Mouse (Mus musculus): ENCODE results near the gene Dnph1. TPM values are rescaled to one million over a fixed set of nuclear protein-coding genes. Genes with fewer than 3 reads are reported as not detected.

Gene Dnph1
- polyA plus RNA-seq, 1 experiment from 2014 or later: 26.4 TPM

DNA sequence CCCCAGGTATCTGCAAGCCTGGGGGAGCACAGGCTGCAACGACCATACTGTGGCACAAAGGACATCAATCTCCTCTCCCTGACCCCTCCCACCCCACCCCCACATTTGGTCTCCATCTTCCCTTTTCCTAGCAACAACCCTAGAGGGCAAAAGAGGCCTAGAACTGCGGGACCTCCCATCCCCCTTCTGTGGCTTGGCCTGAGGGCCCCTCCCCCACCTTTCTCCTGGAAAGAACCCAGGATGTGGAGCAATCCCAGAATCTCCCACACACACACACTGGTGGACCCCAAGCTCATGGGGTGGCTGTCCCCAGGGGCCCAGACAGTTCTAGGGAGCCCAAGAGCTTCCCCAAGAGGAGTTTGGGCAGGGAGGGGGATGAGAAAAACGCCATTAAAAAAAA lies 51.4 kb downstream of the Dnph1 start:
- Histone ChIP-seq H3K36me3 (ENCODE audit: control insufficient read depth, insufficient read depth, low read length) (peaks cover 51% of the 10 kb centered on the region), H3K4me3 (ENCODE audit: control insufficient read depth in 1 of 2, insufficient read depth in 1 of 2, low read depth in 1 of 2, low read length in 2 of 2) (no peak overlapping the region), H3K9me3 (ENCODE audit: control insufficient read depth, low read length) (no peaks in the 10 kb centered on the region), H3K4me1 (ENCODE audit: control insufficient read depth in 2 of 2, insufficient read depth in 2 of 2, low read length in 2 of 2) (peaks cover 15 to 31% of the 10 kb centered on the region in 2 experiments), H3K4me2 (ENCODE audit: low read length) (no peak overlapping the region), H3K9ac (ENCODE audit: low read length) (no peak overlapping the region; the same call in 1 of the 2 replicates), H3K27ac (replicated peaks in 1 of 2; ENCODE audit: control insufficient read depth in 1 of 2, insufficient read depth in 1 of 2, low read depth in 2 of 2, low read length in 2 of 2) (no peak overlapping the region), H3K27me3 (ENCODE audit: control insufficient read depth, insufficient read depth, low read length) (no peaks in the 10 kb centered on the region)
- ATAC-seq (ENCODE audit: insufficient number of reproducible peaks, insufficient read depth, low FRiP score, low read depth): no peak
- 34% methylated on average over 3 of the region's 3 CpGs for WGBS

GRCm38 (mm10) chr17:46548741-46549140 lies 52.2 kb downstream of the Dnph1 start:
- peaks cover 21 to 35% of the 10 kb centered on the region in 2 experiments for H3K4me1 ChIP-seq (ENCODE audit: control insufficient read depth in 2 of 2, insufficient read depth in 2 of 2, low read length in 2 of 2)
- H3K4me3 ChIP-seq (ENCODE audit: control insufficient read depth in 1 of 2, insufficient read depth in 1 of 2, low read depth in 1 of 2, low read length in 2 of 2): no peak overlapping the region
- no peak for ATAC-seq (ENCODE audit: insufficient number of reproducible peaks, insufficient read depth, low FRiP score, low read depth)
- H3K4me2 ChIP-seq (ENCODE audit: low read length): no peak overlapping the region
- peaks cover 51% of the 10 kb centered on the region for H3K36me3 ChIP-seq (ENCODE audit: control insufficient read depth, insufficient read depth, low read length)
- no peak overlapping the region for H3K27ac ChIP-seq (replicated peaks in 1 of 2; ENCODE audit: control insufficient read depth in 1 of 2, insufficient read depth in 1 of 2, low read depth in 2 of 2, low read length in 2 of 2)
- H3K9ac ChIP-seq (ENCODE audit: low read length): no peak overlapping the region
- no peaks in the 10 kb centered on the region for H3K9me3 ChIP-seq (ENCODE audit: control insufficient read depth, low read length)
- H3K27me3 ChIP-seq (ENCODE audit: control insufficient read depth, insufficient read depth, low read length): no peaks in the 10 kb centered on the region
- 69% methylated on average over 11 of the region's 11 CpGs for WGBS

DNA sequence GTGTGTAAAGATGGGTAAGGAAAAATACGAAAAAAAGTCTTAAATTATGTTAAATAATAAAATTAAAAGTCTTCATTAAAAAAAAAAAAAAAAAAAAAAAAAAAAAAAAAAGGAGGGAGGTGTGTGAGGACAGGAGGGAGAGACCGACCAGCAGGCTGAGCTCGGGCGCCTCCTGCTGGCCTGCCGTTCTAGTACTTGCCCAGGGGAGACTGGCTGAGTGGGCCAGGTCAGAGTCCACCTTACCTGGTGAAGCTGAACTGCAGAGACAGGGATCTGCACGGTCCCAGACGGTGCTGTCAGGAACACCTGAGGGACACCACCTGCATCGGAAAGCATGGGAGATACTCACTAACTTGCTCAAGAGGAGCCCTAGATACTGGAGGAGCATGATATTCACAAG lies 52.7 kb downstream of the Dnph1 start:
- 31% methylated on average over 8 of the region's 8 CpGs for WGBS
- Histone ChIP-seq H3K27me3 (ENCODE audit: control insufficient read depth, insufficient read depth, low read length) (no peaks in the 10 kb centered on the region), H3K4me2 (ENCODE audit: low read length) (no peak overlapping the region), H3K4me3 (ENCODE audit: control insufficient read depth in 1 of 2, insufficient read depth in 1 of 2, low read depth in 1 of 2, low read length in 2 of 2) (no peak overlapping the region), H3K9ac (ENCODE audit: low read length) (no peak overlapping the region), H3K27ac (replicated peaks in 1 of 2; ENCODE audit: control insufficient read depth in 1 of 2, insufficient read depth in 1 of 2, low read depth in 2 of 2, low read length in 2 of 2) (no peak overlapping the region), H3K4me1 (ENCODE audit: control insufficient read depth in 2 of 2, insufficient read depth in 2 of 2, low read length in 2 of 2) (peaks cover 21 to 40% of the 10 kb centered on the region in 2 experiments), H3K36me3 (ENCODE audit: control insufficient read depth, insufficient read depth, low read length) (peaks cover 51% of the 10 kb centered on the region), H3K9me3 (ENCODE audit: control insufficient read depth, low read length) (no peaks in the 10 kb centered on the region)
- no peak for ATAC-seq (ENCODE audit: insufficient number of reproducible peaks, insufficient read depth, low FRiP score, low read depth)

Other genes starting within 250 kb of the Dnph1 start
- gene Polr1c, start 248.7 kb upstream of the Dnph1 start, polyA plus RNA-seq (2014; fragmentation: Nextera tagmentation; extraction: Ambion mirVana): 43.6 and 48.7 TPM in 2 replicates
- 90.8 and 93.0 TPM in 2 replicates for gene Yipf3, start 248.6 kb upstream of the Dnph1 start, polyA plus RNA-seq (2014; fragmentation: Nextera tagmentation; extraction: Ambion mirVana)
- 0.53 and 0.92 TPM in 2 replicates for gene Lrrc73, start 243.2 kb upstream of the Dnph1 start, polyA plus RNA-seq (2014; fragmentation: Nextera tagmentation; extraction: Ambion mirVana)
- 33.0 and 34.6 TPM in 2 replicates for gene Tjap1, start 213.7 kb upstream of the Dnph1 start, polyA plus RNA-seq (2014; fragmentation: Nextera tagmentation; extraction: Ambion mirVana)
- gene Dlk2, start 199.3 kb upstream of the Dnph1 start, polyA plus RNA-seq (2014; fragmentation: Nextera tagmentation; extraction: Ambion mirVana): 0.19 and 0.57 TPM in 2 replicates
- gene Abcc10, start 168.4 kb upstream of the Dnph1 start, polyA plus RNA-seq (2014; fragmentation: Nextera tagmentation; extraction: Ambion mirVana): 4.1 and 5.6 TPM in 2 replicates
- gene Zfp318, start 113.0 kb upstream of the Dnph1 start, polyA plus RNA-seq (2014; fragmentation: Nextera tagmentation; extraction: Ambion mirVana): 11.0 and 13.0 TPM in 2 replicates
- 0.61 and 1.3 TPM in 2 replicates for gene Crip3, start 67.8 kb upstream of the Dnph1 start, polyA plus RNA-seq (2014; fragmentation: Nextera tagmentation; extraction: Ambion mirVana)
- gene Slc22a7, start 58.3 kb upstream of the Dnph1 start, polyA plus RNA-seq (2014; fragmentation: Nextera tagmentation; extraction: Ambion mirVana): not detected in 2 replicates
- 0.16 and 0.18 TPM in 2 replicates for gene Ttbk1, start 9.0 kb upstream of the Dnph1 start, polyA plus RNA-seq (2014; fragmentation: Nextera tagmentation; extraction: Ambion mirVana)
- 4.6 and 5.1 TPM in 2 replicates for gene Cul9, start 49.7 kb downstream of the Dnph1 start, polyA plus RNA-seq (2014; fragmentation: Nextera tagmentation; extraction: Ambion mirVana)
- gene Srf, start 59.5 kb downstream of the Dnph1 start, polyA plus RNA-seq (2014; fragmentation: Nextera tagmentation; extraction: Ambion mirVana): 15.6 and 17.8 TPM in 2 replicates
- gene Ptk7, start 132.8 kb downstream of the Dnph1 start, polyA plus RNA-seq (2014; fragmentation: Nextera tagmentation; extraction: Ambion mirVana): 12.8 and 21.3 TPM in 2 replicates
- gene Klc4, start 149.3 kb downstream of the Dnph1 start, polyA plus RNA-seq (2014; fragmentation: Nextera tagmentation; extraction: Ambion mirVana): 20.3 and 21.4 TPM in 2 replicates
- 116 and 122 TPM in 2 replicates for gene Mrpl2, start 149.5 kb downstream of the Dnph1 start, polyA plus RNA-seq (2014; fragmentation: Nextera tagmentation; extraction: Ambion mirVana)
- 31.3 and 34.3 TPM in 2 replicates for gene Cul7, start 153.6 kb downstream of the Dnph1 start, polyA plus RNA-seq (2014; fragmentation: Nextera tagmentation; extraction: Ambion mirVana)
- gene Rrp36, start 177.6 kb downstream of the Dnph1 start, polyA plus RNA-seq (2014; fragmentation: Nextera tagmentation; extraction: Ambion mirVana): 33.9 and 36.9 TPM in 2 replicates
- 125 and 129 TPM in 2 replicates for gene Mea1, start 182.1 kb downstream of the Dnph1 start, polyA plus RNA-seq (2014; fragmentation: Nextera tagmentation; extraction: Ambion mirVana)
- 145 and 157 TPM in 2 replicates for gene Klhdc3, start 184.2 kb downstream of the Dnph1 start, polyA plus RNA-seq (2014; fragmentation: Nextera tagmentation; extraction: Ambion mirVana)
- 42.7 and 46.3 TPM in 2 replicates for gene Ppp2r5d, start 208.4 kb downstream of the Dnph1 start, polyA plus RNA-seq (2014; fragmentation: Nextera tagmentation; extraction: Ambion mirVana)
- gene Pex6, start 214.8 kb downstream of the Dnph1 start, polyA plus RNA-seq (2014; fragmentation: Nextera tagmentation; extraction: Ambion mirVana): 10.4 and 10.5 TPM in 2 replicates
- 1.6 TPM in 2 replicates for gene Gnmt, start 232.5 kb downstream of the Dnph1 start, polyA plus RNA-seq (2014; fragmentation: Nextera tagmentation; extraction: Ambion mirVana)